Mouse (Mus musculus) urinary bladder, postnatal 4 days (tissue): ENCODE results near the gene Smyd1.
"Not testable (repeated sequence)": the region's sequence is repeated elsewhere in the genome, so short reads cannot be mapped to it uniquely, and the experiment has no call there.

Experiments
- DNase-seq, 2 experiments: peaks; one replicate each; pipeline ENCODE4 v3.0.0; 2021 to 2022; ENCODE audit warnings: low spot score in 2 of 2

Smyd1 gene

GRCm38 (mm10) chr6:71321826-71322283, at the start of gene Smyd1:
Gene Smyd1 (minus strand): TSS chr6:71322233.
- DNase-seq: no peak

- no peak for DNase-seq
Observed at GRCm38 (mm10) chr6:71371085-71371605, 49.1 kb upstream of the Smyd1 start.

- no peak for DNase-seq
Observed at GRCm38 (mm10) chr6:71369416-71369815, 47.4 kb upstream of the Smyd1 start.

- DNase-seq: no peak
Observed at GRCm38 (mm10) chr6:71363995-71364394, 42.0 kb upstream of the Smyd1 start.

GRCm38 (mm10) chr6:71361156-71361670, 39.2 kb upstream of the Smyd1 start:
- DNase-seq: no peak

GRCm38 (mm10) chr6:71360751-71361150, 38.7 kb upstream of the Smyd1 start:
- DNase-seq: no peak

GRCm38 (mm10) chr6:71360221-71360620, 38.2 kb upstream of the Smyd1 start:
- DNase-seq: no peak

GRCm38 (mm10) chr6:71357493-71357892, 35.5 kb upstream of the Smyd1 start:
- no peak for DNase-seq

GRCm38 (mm10) chr6:71353722-71354121, 31.7 kb upstream of the Smyd1 start:
- DNase-seq: no peak

GRCm38 (mm10) chr6:71352866-71353427, 30.9 kb upstream of the Smyd1 start:
- no peak for DNase-seq

- DNase-seq: no peak
Observed at GRCm38 (mm10) chr6:71352201-71352600, 30.2 kb upstream of the Smyd1 start.

- no peak for DNase-seq
Observed at GRCm38 (mm10) chr6:71351201-71351600, 29.2 kb upstream of the Smyd1 start.

- DNase-seq: no peak
Observed at GRCm38 (mm10) chr6:71348006-71348405, 26.0 kb upstream of the Smyd1 start.

GRCm38 (mm10) chr6:71341179-71341578, 19.1 kb upstream of the Smyd1 start:
- DNase-seq: no peak

GRCm38 (mm10) chr6:71339351-71339750, 17.3 kb upstream of the Smyd1 start:
- no peak for DNase-seq

- no peak for DNase-seq
Observed at GRCm38 (mm10) chr6:71338941-71339340, 16.9 kb upstream of the Smyd1 start.

GRCm38 (mm10) chr6:71337666-71338065, 15.6 kb upstream of the Smyd1 start:
- DNase-seq: no peak

GRCm38 (mm10) chr6:71333578-71334273, 11.7 kb upstream of the Smyd1 start:
- DNase-seq: no peak

- DNase-seq: no peak
Observed at GRCm38 (mm10) chr6:71333031-71333430, 11.0 kb upstream of the Smyd1 start.

GRCm38 (mm10) chr6:71332236-71332965, 10.4 kb upstream of the Smyd1 start:
- DNase-seq: no peak

GRCm38 (mm10) chr6:71331491-71331890, 9.5 kb upstream of the Smyd1 start:
- DNase-seq: not testable (repeated sequence)

GRCm38 (mm10) chr6:71330486-71330885, 8.5 kb upstream of the Smyd1 start:
- DNase-seq: no peak
